Mouse (Mus musculus) midbrain, embryonic 10.5 days (tissue): ENCODE measurements around the gene Mbtps1. TPM values are rescaled to one million over a fixed set of nuclear protein-coding genes. Genes with fewer than 3 reads are reported as not detected.
A peak's percentile ranks its signal among the peaks of the same experiment; 100 is the strongest.

Source experiments
- DNase-seq: peaks from one replicate; pipeline ENCODE4 v3.0.0-alpha.2; 2017; ENCODE audit warnings: low spot score
- H3K27ac ChIP-seq: fragments of 300-500 bp; sonication (generic); replicated peaks from 2 replicates; pipeline ENCODE4 v1.5.1; 2016; ENCODE audit warnings: mild to moderate bottlenecking
- H3K27me3 ChIP-seq: fragments of 300-500 bp; sonication (generic); 2 replicates; pipeline ENCODE4 v1.6.1; 2016; ENCODE audit warnings: low read depth, mild to moderate bottlenecking; ENCODE audit not compliant: poor library complexity, severe bottlenecking
- H3K36me3 ChIP-seq: fragments of 300-500 bp; sonication (generic); 2 replicates; pipeline ENCODE4 v1.6.1; 2016; ENCODE audit warnings: mild to moderate bottlenecking, moderate library complexity
- H3K4me1 ChIP-seq: fragments of 300-500 bp; sonication (generic); 2 replicates; pipeline ENCODE4 v1.6.1; 2016
- H3K4me3 ChIP-seq: fragments of 300-500 bp; sonication (generic); 2 replicates; pipeline ENCODE4 v1.5.1; 2016; ENCODE audit warnings: mild to moderate bottlenecking, moderate library complexity
- H3K9me3 ChIP-seq: fragments of 300-500 bp; sonication (generic); replicated peaks from 2 replicates; pipeline ENCODE4 v1.6.1; 2016; ENCODE audit warnings: mild to moderate bottlenecking
- WGBS: fragments of 180-500 bp; shearing (Covaris S2); methylation state at CpG from one replicate; pipeline ENCODE4 v1.1.7; 2016; 5-methylcytosine and 5-hydroxymethylcytosine counted together
- polyA plus RNA-seq: library from polyadenylated mRNA; unstranded; fragments of >200 nt; fragmentation: Nextera tagmentation; extraction: Ambion mirVana; gene quantifications from 2 replicates; pipeline ENCODE4 v1.2.1, GENCODE M21; 2016

Gene Mbtps1
- polyA plus RNA-seq, 1 experiment from 2014 or later: 111 TPM

DNA sequence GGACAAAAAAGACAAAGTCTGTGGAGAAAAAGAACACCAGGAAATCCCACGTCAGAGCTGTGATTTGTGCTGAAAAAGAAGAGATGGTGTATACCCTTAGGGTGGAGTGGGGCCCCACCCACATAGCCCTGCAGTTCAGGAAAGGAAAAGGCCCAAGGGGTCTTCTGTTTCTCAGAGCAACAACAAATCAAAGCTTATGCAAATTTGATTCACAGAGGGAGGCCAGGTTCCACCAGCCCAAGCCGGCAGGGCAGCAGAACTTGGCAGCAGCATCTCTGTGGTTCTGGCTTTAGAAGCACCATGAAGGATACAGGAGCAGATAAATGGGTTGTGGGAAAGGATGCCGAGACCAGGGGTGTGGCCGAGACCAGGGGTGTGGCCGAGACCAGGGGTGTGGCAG is 79.9 kb downstream of the Mbtps1 start:
- Histone ChIP-seq H3K36me3 (no peaks in the 10 kb centered on the region), H3K27me3 (no peaks in the 10 kb centered on the region), H3K9me3 (no peaks in the 10 kb centered on the region), H3K4me1 (peaks cover 14% of the 10 kb centered on the region), H3K27ac (0 out of 2 replicates have a peak overlapping the region, but pooled peaks have one; percentile 23), H3K4me3 (no peak overlapping the region)
- WGBS: 37% methylated on average over 5 of the region's 5 CpGs
- no peak for DNase-seq

DNA sequence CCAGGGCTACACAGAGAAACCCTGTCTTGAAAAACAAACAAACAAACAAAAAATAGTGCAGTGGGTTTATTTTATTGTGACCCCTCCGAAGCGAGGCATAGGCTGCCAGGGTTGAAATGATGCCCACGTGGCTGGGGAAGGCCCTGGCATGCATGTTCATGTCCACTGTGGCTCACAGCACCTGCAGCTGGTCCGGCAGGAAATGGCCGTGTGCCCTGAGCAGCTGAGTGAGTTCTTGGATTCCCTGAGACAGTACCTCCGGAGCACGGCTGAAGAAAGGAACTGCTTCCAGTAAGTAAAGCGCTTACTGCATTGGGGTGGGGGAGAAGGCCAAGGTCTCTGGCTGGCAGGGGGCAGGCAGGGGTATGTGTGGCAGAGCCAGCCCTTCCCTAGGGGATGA is 90.4 kb downstream of the Mbtps1 start:
- Histone ChIP-seq H3K36me3 (peaks cover 17% of the 10 kb centered on the region), H3K27ac (no peak overlapping the region), H3K4me1 (peaks cover 39% of the 10 kb centered on the region), H3K9me3 (no peaks in the 10 kb centered on the region), H3K4me3 (no peak overlapping the region), H3K27me3 (peaks cover 45% of the 10 kb centered on the region)
- no peak for DNase-seq
- WGBS: 90% methylated on average over 8 of the region's 8 CpGs

DNA sequence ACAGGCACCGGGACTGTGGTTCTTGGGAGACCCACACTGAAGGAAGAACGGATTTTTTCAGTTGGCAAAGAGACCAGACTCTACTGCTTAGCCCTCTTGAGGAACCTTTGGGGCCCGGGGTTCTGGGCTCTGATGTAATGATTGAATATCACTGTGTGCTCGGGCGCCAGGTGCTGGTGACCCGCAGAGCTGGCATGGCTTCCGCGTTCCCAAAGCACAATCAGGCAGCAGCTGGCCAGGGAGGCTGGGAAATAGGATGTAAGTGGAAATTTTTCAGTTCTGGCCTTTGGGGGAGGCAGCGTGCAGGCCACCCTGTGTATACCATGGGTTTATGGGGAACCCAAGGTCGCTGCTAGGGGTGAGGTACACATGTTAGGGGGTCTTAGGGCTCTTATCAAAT is 91.7 kb downstream of the Mbtps1 start:
- DNase-seq: no peak
- Histone ChIP-seq H3K4me3 (no peak overlapping the region), H3K9me3 (no peaks in the 10 kb centered on the region), H3K4me1 (peaks cover 42% of the 10 kb centered on the region), H3K27me3 (peaks cover 49% of the 10 kb centered on the region), H3K27ac (0 out of 2 replicates have a peak overlapping the region, but pooled peaks have one; percentile 63), H3K36me3 (peaks cover 14% of the 10 kb centered on the region)
- WGBS: 81% methylated on average over 10 of the region's 10 CpGs

DNA sequence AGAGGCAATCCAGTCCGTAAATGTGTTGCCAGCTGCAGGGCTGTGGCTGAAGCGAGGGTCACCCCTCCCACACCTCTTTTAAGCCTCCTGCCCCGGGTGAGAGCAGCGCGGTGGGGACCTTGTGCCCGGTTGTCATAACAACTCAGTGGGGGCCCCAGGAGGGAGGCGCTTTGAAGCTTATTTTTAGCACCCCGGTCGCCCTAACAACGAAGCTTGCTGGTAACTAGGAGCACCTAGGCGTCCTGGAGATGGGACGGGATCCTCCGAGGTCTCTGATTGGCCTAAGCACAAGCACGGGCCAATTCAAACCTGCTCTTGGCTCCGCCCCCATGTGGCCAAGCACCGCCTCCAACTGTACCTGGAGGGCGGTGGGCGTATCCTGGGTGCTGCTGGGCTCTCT is 92.4 kb downstream of the Mbtps1 start:
- 3% methylated on average over 18 of the region's 18 CpGs for WGBS
- peak overlapping the region; percentile 42 for H3K4me3 ChIP-seq
- H3K9me3 ChIP-seq: no peaks in the 10 kb centered on the region
- 0 out of 2 replicates have a peak overlapping the region, but pooled peaks have one; percentile 63 for H3K27ac ChIP-seq
- peak; percentile 55 for DNase-seq
- peaks cover 49% of the 10 kb centered on the region for H3K27me3 ChIP-seq
- H3K4me1 ChIP-seq: peaks cover 42% of the 10 kb centered on the region
- H3K36me3 ChIP-seq: peaks cover 14% of the 10 kb centered on the region

DNA sequence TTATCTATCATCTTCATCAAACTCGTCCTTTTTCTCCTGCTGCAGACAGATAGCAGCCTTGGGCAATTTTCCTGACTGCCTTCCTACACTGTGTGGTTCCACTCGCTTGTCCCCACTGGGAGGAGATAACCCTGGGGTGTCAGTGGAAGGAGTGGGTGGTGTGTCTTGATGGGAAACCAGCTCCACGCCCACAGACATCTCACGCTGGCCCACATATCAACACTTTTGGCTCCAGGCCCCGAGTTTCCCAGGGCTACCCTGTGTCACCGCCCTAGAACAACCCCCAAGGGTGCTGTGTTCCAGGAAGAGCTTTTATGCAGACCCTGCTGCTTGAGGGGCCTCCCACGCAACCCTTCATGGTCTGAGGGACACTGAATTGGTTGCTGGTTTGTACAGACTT is 94.8 kb downstream of the Mbtps1 start:
- H3K4me3 ChIP-seq: no peak overlapping the region
- peak overlapping the region; percentile 68 for H3K27ac ChIP-seq
- no peak for DNase-seq
- 56% methylated on average over 7 of the region's 7 CpGs for WGBS
- H3K9me3 ChIP-seq: no peaks in the 10 kb centered on the region
- peaks cover 51% of the 10 kb centered on the region for H3K4me1 ChIP-seq
- peaks cover 49% of the 10 kb centered on the region for H3K27me3 ChIP-seq
- H3K36me3 ChIP-seq: peaks cover 10% of the 10 kb centered on the region

DNA sequence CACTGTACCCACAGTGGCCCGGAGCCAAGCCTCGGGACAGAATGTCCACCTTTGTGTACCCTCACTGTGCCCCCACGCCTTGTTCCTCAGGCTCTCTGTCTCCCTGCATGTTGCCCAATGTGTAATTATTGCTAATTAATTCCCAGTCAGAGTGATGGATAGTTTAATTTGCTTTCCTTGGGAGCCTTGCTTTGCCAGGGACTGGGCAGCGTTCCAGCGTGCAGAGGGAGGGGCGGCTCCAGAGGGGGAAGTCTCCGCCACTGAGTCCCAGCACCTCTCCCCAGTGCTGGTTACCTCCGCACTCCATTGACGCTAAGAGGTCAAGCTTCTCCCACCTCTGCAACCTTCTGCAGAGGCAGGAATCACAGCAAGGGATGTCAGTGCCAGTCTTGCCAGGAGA is 97.2 kb downstream of the Mbtps1 start:
- H3K4me1 ChIP-seq: peaks cover 45% of the 10 kb centered on the region
- H3K27ac ChIP-seq: no peak overlapping the region
- H3K36me3 ChIP-seq: no peaks in the 10 kb centered on the region
- no peak for DNase-seq
- peaks cover 37% of the 10 kb centered on the region for H3K27me3 ChIP-seq
- WGBS: 85% methylated on average over 9 of the region's 9 CpGs
- no peaks in the 10 kb centered on the region for H3K9me3 ChIP-seq
- H3K4me3 ChIP-seq: no peak overlapping the region

DNA sequence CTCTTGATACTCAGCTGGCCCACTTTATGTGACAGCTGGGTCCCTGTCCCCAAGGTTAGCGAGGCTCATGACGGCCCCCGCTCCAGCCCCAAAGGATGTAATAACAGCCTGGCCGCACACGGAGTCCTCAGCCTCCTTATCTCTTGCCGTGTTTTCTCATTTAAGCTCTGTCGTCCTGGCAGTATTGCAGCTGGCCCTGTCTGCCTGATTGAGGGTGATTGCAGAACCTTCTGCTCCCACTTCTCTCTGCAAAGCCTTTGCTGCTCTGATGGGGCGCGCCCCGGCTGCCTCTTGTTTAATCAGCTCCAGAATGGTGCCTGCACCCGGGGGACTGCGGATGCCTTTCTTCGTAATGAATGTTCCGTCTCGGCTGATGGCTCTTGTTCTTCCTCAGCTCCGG is 98.8 kb downstream of the Mbtps1 start:
- Histone ChIP-seq H3K4me3 (no peak overlapping the region), H3K27me3 (peaks cover 20% of the 10 kb centered on the region), H3K36me3 (no peaks in the 10 kb centered on the region), H3K9me3 (no peaks in the 10 kb centered on the region), H3K27ac (no peak overlapping the region; the same call in 1 of the 2 replicates), H3K4me1 (peaks cover 29% of the 10 kb centered on the region)
- WGBS: 64% methylated on average over 16 of the region's 16 CpGs
- DNase-seq: no peak

Other genes starting within 250 kb of the Mbtps1 start
- 267 and 315 TPM in 2 replicates for gene Hsbp1, start 214.2 kb downstream of the Mbtps1 start, polyA plus RNA-seq
- gene Mlycd, start 163.9 kb downstream of the Mbtps1 start, polyA plus RNA-seq: 10.9 and 11.4 TPM in 2 replicates
- 0.21 and 0.23 TPM in 2 replicates for gene Osgin1, start 124.6 kb downstream of the Mbtps1 start, polyA plus RNA-seq
- gene Necab2, start 112.0 kb downstream of the Mbtps1 start, polyA plus RNA-seq: 16.3 and 17.0 TPM in 2 replicates
- gene Slc38a8, start 57.0 kb downstream of the Mbtps1 start, polyA plus RNA-seq: 0.15 and 1.1 TPM in 2 replicates
- 73.0 and 88.9 TPM in 2 replicates for gene Hsdl1, start 16.4 kb upstream of the Mbtps1 start, polyA plus RNA-seq
- gene Dnaaf1, start 16.5 kb upstream of the Mbtps1 start, polyA plus RNA-seq: 0.19 and 0.30 TPM in 2 replicates
- gene Taf1c, start 46.5 kb upstream of the Mbtps1 start, polyA plus RNA-seq: 15.3 and 16.7 TPM in 2 replicates
- gene Adad2, start 54.0 kb upstream of the Mbtps1 start, polyA plus RNA-seq: 0.28 TPM in 1 of 2 replicates, not detected in the other
- 0.19 and 0.52 TPM in 2 replicates for gene Kcng4, start 76.9 kb upstream of the Mbtps1 start, polyA plus RNA-seq
- 20.5 and 32.9 TPM in 2 replicates for gene Wfdc1, start 107.6 kb upstream of the Mbtps1 start, polyA plus RNA-seq
- gene Atp2c2, start 141.3 kb upstream of the Mbtps1 start, polyA plus RNA-seq: 1.2 and 1.6 TPM in 2 replicates
- 15.4 and 16.4 TPM in 2 replicates for gene Tldc1, start 219.7 kb upstream of the Mbtps1 start, polyA plus RNA-seq